Mouse (Mus musculus) CH12.LX (cell line): ENCODE measurements at regions not wholly inside any gene's neighbourhood (a gene's known extent, or its start where the extent isn't known, plus 50 kb on each side); places are given as distances from the start of the nearest gene placed in this dataset.

Source experiments
- DNase-seq: peaks from one replicate; pipeline ENCODE4 v3.0.0-alpha.2; 2013; ENCODE audit errors: extremely low read depth
- H3K27ac ChIP-seq: 2 replicates; pipeline ENCODE4 v1.5.1; 2012; ENCODE audit warnings: low read depth, mild to moderate bottlenecking, control low read depth, moderate library complexity; ENCODE audit not compliant: insufficient read depth
- H3K27me3 ChIP-seq: replicated peaks from 2 replicates; pipeline ENCODE3; 2012; ENCODE audit warnings: inconsistent platforms
- H3K36me3 ChIP-seq, 2 experiments: replicated peaks in 1 of 2; 2 replicates each; pipeline versions ENCODE3 to v1.6.1; 2012; ENCODE audit warnings: inconsistent platforms in 1 of 2, low read length in 1 of 2, mild to moderate bottlenecking in 1 of 2, mixed read lengths in 1 of 2, moderate library complexity in 1 of 2; ENCODE audit not compliant: control insufficient read depth in 1 of 2, insufficient read depth in 1 of 2
- H3K4me1 ChIP-seq, 2 experiments: 2 replicates each; pipeline ENCODE4 v1.6.1; 2012; ENCODE audit warnings: inconsistent platforms in 1 of 2, moderate library complexity in 1 of 2; ENCODE audit not compliant: insufficient read depth in 2 of 2, control insufficient read depth in 1 of 2
- H3K4me2 ChIP-seq: 2 replicates; pipeline ENCODE4 v1.6.1; 2012; ENCODE audit warnings: low read depth, mild to moderate bottlenecking, control low read depth; ENCODE audit not compliant: poor library complexity, insufficient read depth, severe bottlenecking
- H3K4me3 ChIP-seq, 3 experiments: fragments of 150-350 bp in 1 of 3; sonication (generic) in 1 of 3; replicated peaks in 1 of 3; 2 replicates each; pipeline versions ENCODE3 to v1.5.1; 2011 to 2012; ENCODE audit warnings: low read depth in 2 of 3, low read length in 2 of 3, mild to moderate bottlenecking in 2 of 3, moderate library complexity in 2 of 3, control low read depth in 1 of 3, improper control_type of control experiment in 1 of 3, inconsistent platforms in 1 of 3, mixed read lengths in 1 of 3; ENCODE audit not compliant: poor library complexity in 1 of 3
- H3K79me2 ChIP-seq: replicated peaks from 2 replicates; pipeline ENCODE4 v1.6.1; 2012; ENCODE audit warnings: mild to moderate bottlenecking, moderate library complexity; ENCODE audit not compliant: control insufficient read depth, poor library complexity, insufficient read depth, severe bottlenecking; ENCODE audit errors: extremely low read depth
- H3K9ac ChIP-seq: 2 replicates; pipeline ENCODE4 v1.6.1; 2012; ENCODE audit warnings: low read depth, mild to moderate bottlenecking, control low read depth, moderate library complexity; ENCODE audit not compliant: insufficient read depth
- H3K9me3 ChIP-seq: replicated peaks from 2 replicates; pipeline ENCODE3; 2012; ENCODE audit warnings: low read length, inconsistent platforms, mixed read lengths
- BHLHE40 ChIP-seq: IDR thresholded peaks from 2 replicates; pipeline ENCODE4 v1.6.1; 2011; ENCODE audit warnings: mild to moderate bottlenecking, low read depth, low read length, improper control_type of control experiment
- CHD1 ChIP-seq: IDR thresholded peaks from 2 replicates; pipeline ENCODE4 v1.6.1; 2012; ENCODE audit warnings: low read depth, low read length, improper control_type of control experiment, inconsistent platforms
- CTCF ChIP-seq, 2 experiments: IDR thresholded peaks in 1 of 2; conservative IDR thresholded peaks in 1 of 2; 2 replicates each; pipeline ENCODE4 v1.5.1; 2011 to 2012; ENCODE audit warnings: low read depth in 2 of 2, low read length in 2 of 2, improper control_type of control experiment in 1 of 2, inconsistent platforms in 1 of 2, mild to moderate bottlenecking in 1 of 2, moderate library complexity in 1 of 2
- E2F4 ChIP-seq: IDR thresholded peaks from 2 replicates; pipeline ENCODE4 v1.6.1; 2011; ENCODE audit warnings: low read depth, low read length, improper control_type of control experiment; ENCODE audit not compliant: insufficient replicate concordance
- ELF1 ChIP-seq: IDR thresholded peaks from 2 replicates; pipeline ENCODE4 v1.6.1; 2014; ENCODE audit warnings: low read depth, mild to moderate bottlenecking, inconsistent platforms, low read length, improper control_type of control experiment
- ETS1 ChIP-seq: conservative IDR thresholded peaks from 2 replicates; pipeline ENCODE4 v1.6.1; 2012; ENCODE audit warnings: low read depth, mild to moderate bottlenecking, inconsistent platforms, low read length, improper control_type of control experiment, moderate library complexity
- GABPA ChIP-seq: IDR thresholded peaks from 2 replicates; pipeline ENCODE4 v1.6.1; 2012; ENCODE audit warnings: low read depth, low read length, improper control_type of control experiment, inconsistent platforms; ENCODE audit not compliant: insufficient replicate concordance
- JUN ChIP-seq: IDR thresholded peaks from 2 replicates; pipeline ENCODE4 v1.6.1; 2011; ENCODE audit warnings: low read depth, mild to moderate bottlenecking, low read length, improper control_type of control experiment, moderate library complexity; ENCODE audit not compliant: insufficient read depth
- JUND ChIP-seq: conservative IDR thresholded peaks from 2 replicates; pipeline ENCODE4 v1.6.1; 2011; ENCODE audit warnings: low read depth, low read length, improper control_type of control experiment
- KAT2A ChIP-seq: IDR thresholded peaks from 2 replicates; pipeline ENCODE4 v1.6.1; 2012; ENCODE audit warnings: low read length, improper control_type of control experiment, inconsistent platforms; ENCODE audit not compliant: insufficient replicate concordance
- MAX ChIP-seq: IDR thresholded peaks from 2 replicates; pipeline ENCODE4 v1.6.1; 2011; ENCODE audit warnings: low read length, improper control_type of control experiment
- MAZ ChIP-seq: IDR thresholded peaks from 2 replicates; pipeline ENCODE4 v1.6.1; 2012; ENCODE audit warnings: low read depth, mild to moderate bottlenecking, inconsistent platforms, low read length, improper control_type of control experiment, moderate library complexity
- NELFE ChIP-seq: IDR thresholded peaks from 2 replicates; pipeline ENCODE4 v1.6.1; 2011; ENCODE audit warnings: low read depth, low read length, improper control_type of control experiment
- NRF1 ChIP-seq: IDR thresholded peaks from 2 replicates; pipeline ENCODE4 v1.6.1; 2014; ENCODE audit warnings: low read depth, mild to moderate bottlenecking, inconsistent platforms, low read length, improper control_type of control experiment, moderate library complexity
- POLR2A ChIP-seq: IDR thresholded peaks from 2 replicates; pipeline ENCODE4 v1.6.1; 2011; ENCODE audit warnings: low read depth, mild to moderate bottlenecking, improper control_type of control experiment, low read length
- RAD21 ChIP-seq: IDR thresholded peaks from 2 replicates; pipeline ENCODE4 v1.6.1; 2011; ENCODE audit warnings: low read depth, mild to moderate bottlenecking, low read length, improper control_type of control experiment, moderate library complexity
- SIN3A ChIP-seq: IDR thresholded peaks from 2 replicates; pipeline ENCODE4 v1.6.1; 2012; ENCODE audit warnings: low read length, improper control_type of control experiment, inconsistent platforms
- TBP ChIP-seq: conservative IDR thresholded peaks from 2 replicates; pipeline ENCODE4 v1.6.1; 2011; ENCODE audit warnings: low read depth, low read length, improper control_type of control experiment
- TCF12 ChIP-seq: IDR thresholded peaks from 2 replicates; pipeline ENCODE4 v1.6.1; 2014; ENCODE audit warnings: low read depth, mild to moderate bottlenecking, inconsistent platforms, low read length, improper control_type of control experiment
- USF1 ChIP-seq: IDR thresholded peaks from 2 replicates; pipeline ENCODE4 v1.6.1; 2014; ENCODE audit warnings: low read depth, mild to moderate bottlenecking, inconsistent platforms, low read length, improper control_type of control experiment
- USF2 ChIP-seq: conservative IDR thresholded peaks from 2 replicates; pipeline ENCODE4 v1.6.1; 2011; ENCODE audit warnings: low read depth, low read length, improper control_type of control experiment
- ZC3H11A ChIP-seq: IDR thresholded peaks from 2 replicates; pipeline ENCODE4 v1.6.1; 2012; ENCODE audit warnings: low read depth, mild to moderate bottlenecking, inconsistent platforms, low read length, improper control_type of control experiment
- ZNF384 ChIP-seq: IDR thresholded peaks from 2 replicates; pipeline ENCODE4 v1.6.1; 2012; ENCODE audit warnings: low read depth, low read length, improper control_type of control experiment, inconsistent platforms
- dilution Hi-C: fragments of 300-500 bp; cut with MboI; formaldehyde crosslinking; loops from 2 replicates; pipeline ENCODE4 v1.14.3; 2020; ENCODE audit warnings: low sequenced_read_pairs; ENCODE audit not compliant: extremely low pct_unique_long_range_greater_than_20kb, extremely low pct_ligation_motif_present
- in situ Hi-C: fragments of 300-500 bp; cut with MboI; formaldehyde crosslinking; loops from 3 replicates; pipeline ENCODE4 v1.14.3; 2019; ENCODE audit warnings: low sequenced_read_pairs, low pct_ligation_motif_present, low pct_unique_long_range_greater_than_20kb, mixed read lengths

DNA sequence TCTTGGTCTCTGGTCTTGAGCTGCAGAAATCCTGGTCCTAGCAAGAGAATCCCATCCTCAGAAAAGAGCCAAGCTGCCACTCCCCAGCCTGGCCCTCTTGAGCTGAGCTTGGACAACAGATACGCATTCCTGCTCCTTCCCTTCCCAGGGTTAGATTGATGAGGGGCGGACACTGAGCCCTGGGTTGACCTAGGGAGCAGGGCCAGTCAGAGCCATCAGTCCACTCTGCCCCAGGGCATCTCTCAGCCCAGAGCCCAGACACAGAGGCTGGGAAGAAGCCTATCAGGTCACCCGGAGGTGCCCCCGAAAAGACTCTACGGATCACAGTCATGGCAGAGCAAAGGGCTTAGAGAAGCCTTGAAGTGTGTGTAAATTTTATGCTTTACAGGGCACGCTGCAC lies 95.2 kb downstream of the Tfap2a start:
- H3K4me3 ChIP-seq, result no peak overlapping the region
- no peak overlapping the region for H3K4me2 ChIP-seq
- peaks cover 0 to 16% of the 10 kb centered on the region in 2 experiments; a peak in 2 of 4 replicates for H3K4me1 ChIP-seq
- dilution Hi-C loops (no loop called here), in situ Hi-C loops (no loop called here)
- H3K9me3 ChIP-seq, result no peaks in the 10 kb centered on the region
- no peak for DNase-seq
- no peaks in the 10 kb centered on the region for H3K27me3 ChIP-seq
- H3K79me2 ChIP-seq, result no peaks in the 10 kb centered on the region
- H3K36me3 ChIP-seq, result no peaks in the 10 kb centered on the region
- no peak overlapping the region for H3K27ac ChIP-seq
- no peak overlapping the region for H3K9ac ChIP-seq
- no peak for TF ChIP-seq KAT2A
- TF ChIP-seq NELFE, result no peak
- TF ChIP-seq GABPA, result no peak
- TF ChIP-seq ETS1, result no peak
- no peak for TF ChIP-seq JUND
- no peak for TF ChIP-seq JUN
- no peak for TF ChIP-seq ELF1
- TF ChIP-seq ZC3H11A, result no peak
- TF ChIP-seq E2F4, result no peak
- no peak for TF ChIP-seq USF1
- TF ChIP-seq RAD21, result no peak
- no peak for TF ChIP-seq TCF12
- TF ChIP-seq CTCF (conservative IDR thresholded peaks at IDR 0.05 in 1 of 2, IDR thresholded peaks at IDR 0.05 in 1 of 2; ENCODE audit: low read depth in 2 of 2, low read length in 2 of 2), result no peak
- no peak for TF ChIP-seq MAX
- TF ChIP-seq ZNF384, result no peak
- no peak for TF ChIP-seq TBP
- no peak for TF ChIP-seq BHLHE40
- TF ChIP-seq NRF1, result no peak
- no peak for TF ChIP-seq MAZ
- TF ChIP-seq SIN3A, result no peak

DNA sequence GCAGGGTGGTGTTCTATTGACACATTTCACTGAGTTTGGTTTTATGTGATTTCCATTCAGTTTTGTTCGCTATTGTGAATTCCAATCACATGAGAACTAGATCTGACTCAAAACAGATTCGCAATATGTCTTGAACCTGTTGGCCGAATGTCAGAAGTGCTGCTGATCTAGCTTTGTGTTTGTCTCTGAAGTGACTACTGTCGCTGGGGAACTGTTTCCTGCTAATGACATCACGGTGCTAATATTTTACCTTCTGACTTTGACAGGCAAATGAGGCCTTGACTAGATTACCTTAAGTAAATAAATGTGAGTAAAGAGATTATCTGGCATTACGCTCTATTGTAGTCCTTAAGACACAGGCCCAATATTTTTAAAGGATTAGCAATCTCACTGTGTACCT lies 100.9 kb downstream of the Tfap2a start:
- no peaks in the 10 kb centered on the region for H3K9me3 ChIP-seq
- no peak overlapping the region for H3K9ac ChIP-seq
- in situ Hi-C loops, result no loop called here
- TF ChIP-seq POLR2A, result no peak
- no peak for TF ChIP-seq RAD21
- TF ChIP-seq ZC3H11A, result no peak
- TF ChIP-seq CTCF (conservative IDR thresholded peaks at IDR 0.05 in 1 of 2, IDR thresholded peaks at IDR 0.05 in 1 of 2; ENCODE audit: low read depth in 2 of 2, low read length in 2 of 2), result no peak
- no peak for TF ChIP-seq NRF1
- no peak for TF ChIP-seq CHD1
- no peak for TF ChIP-seq MAX
- no peak for TF ChIP-seq USF2
- peak; percentile 74 for DNase-seq
- H3K4me3 ChIP-seq, result no peak overlapping the region
- no peaks in the 10 kb centered on the region for H3K36me3 ChIP-seq
- dilution Hi-C loops, result no loop called here
- no peak overlapping the region for H3K4me2 ChIP-seq
- H3K27ac ChIP-seq, result no peak overlapping the region
- peaks cover 0 to 24% of the 10 kb centered on the region in 2 experiments; a peak in 2 of 4 replicates for H3K4me1 ChIP-seq
- 0 out of 2 replicates have a peak, but pooled peaks cover 2% of the 10 kb centered on the region for H3K79me2 ChIP-seq
- H3K27me3 ChIP-seq, result no peaks in the 10 kb centered on the region
